Mouse (Mus musculus): ENCODE results near the gene Prn.

DNA sequence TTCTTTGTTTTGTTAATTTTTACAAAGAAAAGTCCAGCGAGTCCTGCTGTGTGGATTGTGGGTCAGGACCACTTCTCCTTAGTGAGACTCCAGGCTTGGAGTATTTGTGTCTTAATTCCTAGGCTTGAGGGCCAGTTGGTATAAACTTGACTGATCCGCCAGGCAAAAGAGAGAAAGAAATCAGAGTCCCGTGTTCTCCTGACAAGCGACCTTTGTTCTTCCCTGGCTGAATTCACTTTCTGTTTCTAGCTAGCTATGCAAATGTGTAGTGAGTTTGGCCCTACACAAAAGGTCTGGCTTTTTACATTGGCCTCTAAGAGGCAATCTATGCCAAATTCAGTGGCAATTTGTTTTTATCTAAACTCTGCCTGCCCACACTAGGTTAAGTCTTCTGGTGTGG is 28.0 kb upstream of the Prn start:
- TF ChIP-seq CTCF (IDR thresholded peaks at IDR 0.05; ENCODE audit: borderline replicate concordance, control insufficient read depth, extremely low read depth, insufficient read depth, low read length, poor library complexity) (no peak), POLR2A (IDR thresholded peaks at IDR 0.05; ENCODE audit: control insufficient read depth, extremely low read depth, insufficient read depth, low read length, poor library complexity) (no peak)

Measured in thymus, adult 2 months (tissue).